Mouse (Mus musculus): ENCODE data around the gene Tgfbr2. TPM values are rescaled to one million over a fixed set of nuclear protein-coding genes. Genes with fewer than 3 reads are reported as not detected.
A peak's percentile ranks its signal among the peaks of the same experiment; 100 is the strongest.

Gene Tgfbr2
- polyA plus RNA-seq, 1 experiment from 2014 or later, result 8.3 TPM

- H3K36me3 ChIP-seq, result no peaks in the 10 kb centered on the region
- H3K4me3 ChIP-seq, result no peak overlapping the region
- H3K27me3 ChIP-seq (ENCODE audit: insufficient read depth, poor library complexity, severe bottlenecking), result no peaks in the 10 kb centered on the region
- DNase-seq (ENCODE audit: low spot score), result no peak
- H3K4me1 ChIP-seq (replicated peaks), result peaks cover 22% of the 10 kb centered on the region
- no peaks in the 10 kb centered on the region for H3K9me3 ChIP-seq
- 90% methylated on average over 6 of the region's 6 CpGs for WGBS
- H3K27ac ChIP-seq, result no peak overlapping the region
Observed at GRCm38 (mm10) chr9:116167304-116167880, 7.8 kb downstream of the Tgfbr2 start.

GRCm38 (mm10) chr9:116166363-116166762 is 8.8 kb downstream of the Tgfbr2 start:
- Histone ChIP-seq H3K4me3 (no peak overlapping the region), H3K36me3 (no peaks in the 10 kb centered on the region), H3K9me3 (no peaks in the 10 kb centered on the region), H3K4me1 (replicated peaks) (peaks cover 22% of the 10 kb centered on the region), H3K27ac (no peak overlapping the region), H3K27me3 (ENCODE audit: insufficient read depth, poor library complexity, severe bottlenecking) (no peaks in the 10 kb centered on the region)
- no peak for DNase-seq (ENCODE audit: low spot score)
- WGBS, result 84% methylated on average over 6 of the region's 6 CpGs

GRCm38 (mm10) chr9:116163883-116164282 is 11.3 kb downstream of the Tgfbr2 start:
- no peaks in the 10 kb centered on the region for H3K9me3 ChIP-seq
- H3K36me3 ChIP-seq, result no peaks in the 10 kb centered on the region
- DNase-seq (ENCODE audit: low spot score), result no peak
- 78% methylated on average over 6 of the region's 6 CpGs for WGBS
- no peak overlapping the region for H3K4me3 ChIP-seq
- no peak overlapping the region for H3K27ac ChIP-seq
- no peaks in the 10 kb centered on the region for H3K27me3 ChIP-seq (ENCODE audit: insufficient read depth, poor library complexity, severe bottlenecking)
- 0 out of 2 replicates have a peak, but pooled peaks cover 6% of the 10 kb centered on the region for H3K4me1 ChIP-seq (replicated peaks)

GRCm38 (mm10) chr9:116162866-116163374 is 12.2 kb downstream of the Tgfbr2 start:
- H3K36me3 ChIP-seq, result no peaks in the 10 kb centered on the region
- WGBS, result 94% methylated on average over 7 of the region's 7 CpGs

GRCm38 (mm10) chr9:116160860-116161259 is 14.3 kb downstream of the Tgfbr2 start:
- no peaks in the 10 kb centered on the region for H3K36me3 ChIP-seq
- DNase-seq (ENCODE audit: low spot score), result no peak

More at GRCm38 (mm10) chr9:116162866-116163374, 12.2 kb downstream of the Tgfbr2 start:
- Histone ChIP-seq H3K4me3 (no peak overlapping the region), H3K27me3 (ENCODE audit: insufficient read depth, poor library complexity, severe bottlenecking) (no peaks in the 10 kb centered on the region), H3K27ac (no peak overlapping the region), H3K9me3 (no peaks in the 10 kb centered on the region), H3K4me1 (replicated peaks) (0 out of 2 replicates have a peak, but pooled peaks cover 5% of the 10 kb centered on the region)
- no peak for DNase-seq (ENCODE audit: low spot score)

GRCm38 (mm10) chr9:116160067-116160466 is 15.1 kb downstream of the Tgfbr2 start:
- 85% methylated on average over 3 of the region's 3 CpGs for WGBS
- Histone ChIP-seq H3K4me3 (no peak overlapping the region), H3K4me1 (replicated peaks) (no peaks in the 10 kb centered on the region), H3K27me3 (ENCODE audit: insufficient read depth, poor library complexity, severe bottlenecking) (no peaks in the 10 kb centered on the region), H3K9me3 (no peaks in the 10 kb centered on the region), H3K27ac (no peak overlapping the region), H3K36me3 (peaks cover 4% of the 10 kb centered on the region; the same call in 1 of the 2 replicates)
- DNase-seq (ENCODE audit: low spot score), result no peak

More at GRCm38 (mm10) chr9:116160860-116161259, 14.3 kb downstream of the Tgfbr2 start:
- H3K27me3 ChIP-seq (ENCODE audit: insufficient read depth, poor library complexity, severe bottlenecking), result no peaks in the 10 kb centered on the region
- H3K4me3 ChIP-seq, result no peak overlapping the region
- H3K4me1 ChIP-seq (replicated peaks), result no peaks in the 10 kb centered on the region
- H3K9me3 ChIP-seq, result no peaks in the 10 kb centered on the region
- H3K27ac ChIP-seq, result no peak overlapping the region
- WGBS, result 92% methylated on average over 7 of the region's 7 CpGs

- Histone ChIP-seq H3K36me3 (peaks cover 4% of the 10 kb centered on the region; the same call in 1 of the 2 replicates), H3K9me3 (no peaks in the 10 kb centered on the region), H3K4me3 (no peak overlapping the region), H3K27me3 (ENCODE audit: insufficient read depth, poor library complexity, severe bottlenecking) (no peaks in the 10 kb centered on the region), H3K4me1 (replicated peaks) (peaks cover under 1% of the 10 kb centered on the region), H3K27ac (no peak overlapping the region)
- 91% methylated on average over 5 of the region's 5 CpGs for WGBS
- no peak for DNase-seq (ENCODE audit: low spot score)
Observed at GRCm38 (mm10) chr9:116156501-116156900, 18.7 kb downstream of the Tgfbr2 start.

- peaks cover 4% of the 10 kb centered on the region; the same call in 1 of the 2 replicates for H3K36me3 ChIP-seq
- WGBS, result 87% methylated on average over 4 of the region's 4 CpGs
- no peaks in the 10 kb centered on the region for H3K27me3 ChIP-seq (ENCODE audit: insufficient read depth, poor library complexity, severe bottlenecking)
- no peak overlapping the region for H3K27ac ChIP-seq
- DNase-seq (ENCODE audit: low spot score), result no peak
- no peak overlapping the region for H3K4me3 ChIP-seq
- H3K4me1 ChIP-seq (replicated peaks), result peaks cover 27% of the 10 kb centered on the region
- no peaks in the 10 kb centered on the region for H3K9me3 ChIP-seq
Observed at GRCm38 (mm10) chr9:116152878-116153277, 22.3 kb downstream of the Tgfbr2 start.

GRCm38 (mm10) chr9:116150725-116151396 is 24.3 kb downstream of the Tgfbr2 start:
- 19% methylated on average over 7 of the region's 7 CpGs for WGBS
- H3K27ac ChIP-seq, result no peak overlapping the region
- no peak for DNase-seq (ENCODE audit: low spot score)
- peaks cover 38% of the 10 kb centered on the region for H3K4me1 ChIP-seq (replicated peaks)
- H3K27me3 ChIP-seq (ENCODE audit: insufficient read depth, poor library complexity, severe bottlenecking), result no peaks in the 10 kb centered on the region
- no peaks in the 10 kb centered on the region for H3K9me3 ChIP-seq
- peaks cover 4% of the 10 kb centered on the region; the same call in 1 of the 2 replicates for H3K36me3 ChIP-seq
- H3K4me3 ChIP-seq, result no peak overlapping the region

GRCm38 (mm10) chr9:116148809-116149208 is 26.4 kb downstream of the Tgfbr2 start:
- H3K27me3 ChIP-seq (ENCODE audit: insufficient read depth, poor library complexity, severe bottlenecking), result no peaks in the 10 kb centered on the region
- DNase-seq (ENCODE audit: low spot score), result no peak
- H3K9me3 ChIP-seq, result no peaks in the 10 kb centered on the region
- H3K4me3 ChIP-seq, result no peak overlapping the region
- no peak overlapping the region for H3K27ac ChIP-seq
- 94% methylated on average over 7 of the region's 7 CpGs for WGBS
- H3K4me1 ChIP-seq (replicated peaks), result peaks cover 49% of the 10 kb centered on the region
- no peaks in the 10 kb centered on the region for H3K36me3 ChIP-seq

- Histone ChIP-seq H3K27me3 (ENCODE audit: insufficient read depth, poor library complexity, severe bottlenecking) (no peaks in the 10 kb centered on the region), H3K36me3 (no peaks in the 10 kb centered on the region), H3K4me1 (replicated peaks) (peaks cover 46% of the 10 kb centered on the region), H3K27ac (peak overlapping the region; percentile 57), H3K9me3 (no peaks in the 10 kb centered on the region), H3K4me3 (no peak overlapping the region)
- no peak for DNase-seq (ENCODE audit: low spot score)
- 58% methylated on average over 9 of the region's 9 CpGs for WGBS
Observed at GRCm38 (mm10) chr9:116146235-116146634, 28.9 kb downstream of the Tgfbr2 start.

GRCm38 (mm10) chr9:116145231-116145641 is 29.9 kb downstream of the Tgfbr2 start:
- no peaks in the 10 kb centered on the region for H3K9me3 ChIP-seq
- H3K4me1 ChIP-seq (replicated peaks), result peaks cover 45% of the 10 kb centered on the region
- 56% methylated on average over 10 of the region's 10 CpGs for WGBS
- H3K27ac ChIP-seq, result peak overlapping the region; percentile 17; the same call in 1 of the 2 replicates
- no peak overlapping the region for H3K4me3 ChIP-seq
- no peaks in the 10 kb centered on the region for H3K36me3 ChIP-seq
- no peaks in the 10 kb centered on the region for H3K27me3 ChIP-seq (ENCODE audit: insufficient read depth, poor library complexity, severe bottlenecking)
- no peak for DNase-seq (ENCODE audit: low spot score)

GRCm38 (mm10) chr9:116140422-116140821 is 34.7 kb downstream of the Tgfbr2 start:
- WGBS, result 91% methylated on average over 6 of the region's 6 CpGs
- H3K36me3 ChIP-seq, result no peaks in the 10 kb centered on the region
- DNase-seq (ENCODE audit: low spot score), result no peak
- H3K27me3 ChIP-seq (ENCODE audit: insufficient read depth, poor library complexity, severe bottlenecking), result no peaks in the 10 kb centered on the region
- peak overlapping the region; percentile 45; the same call in 1 of the 2 replicates for H3K27ac ChIP-seq
- H3K4me1 ChIP-seq (replicated peaks), result peaks cover 56% of the 10 kb centered on the region
- no peak overlapping the region for H3K4me3 ChIP-seq
- no peaks in the 10 kb centered on the region for H3K9me3 ChIP-seq
